Mouse (Mus musculus) lung, embryonic 14.5 days (tissue): ENCODE results near the gene Gins2. TPM values are rescaled to one million over a fixed set of nuclear protein-coding genes. Genes with fewer than 3 reads are reported as not detected.

Experiments
- ATAC-seq: fragments of 200-750 bp; cut with Nextera tagmentation; 2 replicates; pipeline ENCODE4 v1.8.0; 2017; ENCODE audit warnings: mild to moderate bottlenecking, moderate TSS enrichment, moderate library complexity; ENCODE audit not compliant: insufficient read depth
- DNase-seq: peaks from one replicate; pipeline ENCODE4 v3.0.0-alpha.2; 2015
- H3K27ac ChIP-seq: fragments of 300-500 bp; sonication (generic); 2 replicates; pipeline ENCODE4 v1.5.1; 2014; ENCODE audit warnings: low read depth, mild to moderate bottlenecking, moderate library complexity
- H3K27me3 ChIP-seq: fragments of 300-500 bp; sonication (generic); 2 replicates; pipeline ENCODE4 v1.6.1; 2014; ENCODE audit warnings: low read length, control low read depth; ENCODE audit not compliant: insufficient read depth
- H3K36me3 ChIP-seq: fragments of 300-500 bp; sonication (generic); 2 replicates; pipeline ENCODE4 v1.6.1; 2014; ENCODE audit warnings: control low read depth; ENCODE audit not compliant: insufficient read depth
- H3K4me1 ChIP-seq: fragments of 300-500 bp; sonication (generic); 2 replicates; pipeline ENCODE4 v1.6.1; 2014; ENCODE audit warnings: antibody characterized with exemption, control low read depth; ENCODE audit not compliant: insufficient read depth
- H3K4me2 ChIP-seq: fragments of 300-500 bp; sonication (generic); 2 replicates; pipeline ENCODE4 v1.6.1; 2014; ENCODE audit warnings: mild to moderate bottlenecking
- H3K4me3 ChIP-seq: fragments of 300-500 bp; sonication (generic); 2 replicates; pipeline ENCODE4 v1.5.1; 2014; ENCODE audit warnings: low read depth, low read length
- H3K9ac ChIP-seq: fragments of 300-500 bp; sonication (generic); 2 replicates; pipeline ENCODE4 v1.6.1; 2014
- H3K9me3 ChIP-seq: fragments of 300-500 bp; sonication (generic); 2 replicates; pipeline ENCODE4 v1.6.1; 2016; ENCODE audit warnings: low read depth, low read length, control low read depth
- CTCF ChIP-seq: IDR thresholded peaks from 2 replicates; pipeline ENCODE4 v1.5.1; 2016; ENCODE audit warnings: antibody characterized with exemption, low read depth
- WGBS: fragments of 180-500 bp; shearing (Covaris S2); extraction: QIAGEN DNeasy Blood & Tissue Kit; methylation state at CpG from one replicate; pipeline ENCODE4 v1.1.7; 2014; 5-methylcytosine and 5-hydroxymethylcytosine counted together
- polyA plus RNA-seq: library from polyadenylated mRNA; unstranded; fragments of >200 nt; fragmentation: Nextera tagmentation; extraction: Ambion mirVana; gene quantifications from 2 replicates; pipeline ENCODE4 v1.2.1, GENCODE M21; 2014

The Gins2 gene
- polyA plus RNA-seq, 1 experiment from 2014 or later, result 139 TPM

DNA sequence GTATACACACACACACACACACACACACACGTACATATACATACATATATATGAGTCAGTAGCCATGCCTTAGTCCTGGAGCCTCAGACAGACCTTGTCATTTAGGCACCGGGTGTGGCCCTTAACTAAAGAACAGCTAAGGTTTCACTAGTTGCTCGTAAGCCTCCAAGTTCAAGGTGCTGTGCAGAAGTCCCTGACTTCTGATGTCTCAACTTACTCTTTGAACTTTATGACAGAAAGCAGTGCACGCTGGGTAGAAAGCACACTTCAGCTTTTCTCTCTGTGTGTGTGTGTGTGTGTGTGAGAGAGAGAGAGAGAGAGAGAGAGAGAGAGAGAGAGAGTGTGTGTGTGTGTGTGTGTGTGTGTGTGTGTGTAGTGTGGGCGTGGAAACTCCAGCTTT lies 44.9 kb downstream of the Gins2 start:
- 87% methylated on average over 5 of the region's 5 CpGs for WGBS
- H3K27me3 ChIP-seq, result no peaks in the 10 kb centered on the region
- no peak overlapping the region for H3K27ac ChIP-seq
- no peaks in the 10 kb centered on the region for H3K9me3 ChIP-seq
- no peak for DNase-seq
- H3K4me1 ChIP-seq, result peaks cover 35% of the 10 kb centered on the region
- no peak overlapping the region for H3K9ac ChIP-seq
- no peaks in the 10 kb centered on the region for H3K36me3 ChIP-seq
- no peak overlapping the region for H3K4me2 ChIP-seq
- TF ChIP-seq CTCF, result no peak
- ATAC-seq, result no peak
- no peak overlapping the region for H3K4me3 ChIP-seq

DNA sequence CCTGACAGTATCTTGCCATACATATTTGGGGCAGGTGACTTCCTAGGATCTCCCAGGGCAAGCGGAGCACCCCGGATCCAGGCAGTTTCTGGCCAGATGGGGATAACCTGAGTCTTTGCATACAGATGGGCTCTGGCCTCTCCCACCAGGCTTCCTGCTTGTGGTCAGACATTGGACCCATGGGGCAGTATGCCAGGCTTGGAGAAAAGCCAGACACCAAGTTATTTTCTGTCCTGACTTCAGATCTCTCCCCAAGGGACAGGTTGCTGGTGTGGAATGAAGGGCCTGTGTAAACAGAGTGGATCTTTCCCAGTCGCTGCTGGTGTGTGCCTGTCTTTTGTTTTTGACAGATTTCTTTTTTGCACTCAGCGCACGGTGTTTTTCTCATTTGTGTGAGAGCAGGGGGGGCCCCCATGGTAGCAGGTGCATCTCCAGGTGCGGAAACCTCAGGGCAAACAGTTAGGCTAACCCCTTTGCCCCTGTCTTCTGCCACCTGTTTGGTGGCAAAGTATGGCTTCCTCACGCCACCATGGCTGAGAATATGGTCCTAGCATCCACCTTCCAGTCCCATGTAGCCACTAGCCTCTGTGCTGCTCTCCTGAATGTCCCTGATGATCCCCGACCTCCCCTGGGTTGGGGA lies 45.6 kb downstream of the Gins2 start:
- ATAC-seq (no peak), DNase-seq (no peak)
- Histone ChIP-seq H3K9me3 (no peaks in the 10 kb centered on the region), H3K4me3 (no peak overlapping the region), H3K9ac (no peak overlapping the region), H3K4me2 (no peak overlapping the region), H3K27ac (no peak overlapping the region; the same call in 1 of the 2 replicates), H3K36me3 (no peaks in the 10 kb centered on the region), H3K4me1 (peaks cover 37% of the 10 kb centered on the region), H3K27me3 (no peaks in the 10 kb centered on the region)
- no peak for TF ChIP-seq CTCF
- 58% methylated on average over 8 of the region's 8 CpGs for WGBS

DNA sequence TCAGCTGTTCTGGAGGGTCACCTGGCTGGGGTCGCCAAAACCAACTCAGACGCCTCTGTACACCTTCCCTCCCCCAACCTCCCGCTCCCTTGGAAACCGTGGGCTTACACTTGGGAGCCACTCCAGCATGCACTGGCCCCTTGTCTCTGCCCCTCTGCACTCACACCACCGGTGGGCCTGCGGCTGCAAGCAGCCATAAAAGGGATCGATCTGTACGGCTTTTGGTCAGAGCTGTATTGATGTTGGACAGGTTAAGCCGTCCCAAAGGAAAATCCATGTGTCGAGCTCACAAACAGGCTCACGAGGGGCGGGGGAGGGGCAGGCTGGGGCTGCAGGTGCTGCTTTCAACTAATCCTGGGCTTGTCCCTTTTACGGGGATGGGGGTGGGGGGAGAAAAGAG lies 46.1 kb downstream of the Gins2 start:
- no peak overlapping the region for H3K4me3 ChIP-seq
- H3K4me1 ChIP-seq, result peaks cover 35% of the 10 kb centered on the region
- no peaks in the 10 kb centered on the region for H3K36me3 ChIP-seq
- H3K27ac ChIP-seq, result no peak overlapping the region
- no peak for TF ChIP-seq CTCF
- WGBS, result 29% methylated on average over 13 of the region's 13 CpGs
- no peak for DNase-seq
- H3K9ac ChIP-seq, result no peak overlapping the region
- no peaks in the 10 kb centered on the region for H3K27me3 ChIP-seq
- no peaks in the 10 kb centered on the region for H3K9me3 ChIP-seq
- peak overlapping the region; percentile 23; the same call in 1 of the 2 replicates for H3K4me2 ChIP-seq
- no peak for ATAC-seq

DNA sequence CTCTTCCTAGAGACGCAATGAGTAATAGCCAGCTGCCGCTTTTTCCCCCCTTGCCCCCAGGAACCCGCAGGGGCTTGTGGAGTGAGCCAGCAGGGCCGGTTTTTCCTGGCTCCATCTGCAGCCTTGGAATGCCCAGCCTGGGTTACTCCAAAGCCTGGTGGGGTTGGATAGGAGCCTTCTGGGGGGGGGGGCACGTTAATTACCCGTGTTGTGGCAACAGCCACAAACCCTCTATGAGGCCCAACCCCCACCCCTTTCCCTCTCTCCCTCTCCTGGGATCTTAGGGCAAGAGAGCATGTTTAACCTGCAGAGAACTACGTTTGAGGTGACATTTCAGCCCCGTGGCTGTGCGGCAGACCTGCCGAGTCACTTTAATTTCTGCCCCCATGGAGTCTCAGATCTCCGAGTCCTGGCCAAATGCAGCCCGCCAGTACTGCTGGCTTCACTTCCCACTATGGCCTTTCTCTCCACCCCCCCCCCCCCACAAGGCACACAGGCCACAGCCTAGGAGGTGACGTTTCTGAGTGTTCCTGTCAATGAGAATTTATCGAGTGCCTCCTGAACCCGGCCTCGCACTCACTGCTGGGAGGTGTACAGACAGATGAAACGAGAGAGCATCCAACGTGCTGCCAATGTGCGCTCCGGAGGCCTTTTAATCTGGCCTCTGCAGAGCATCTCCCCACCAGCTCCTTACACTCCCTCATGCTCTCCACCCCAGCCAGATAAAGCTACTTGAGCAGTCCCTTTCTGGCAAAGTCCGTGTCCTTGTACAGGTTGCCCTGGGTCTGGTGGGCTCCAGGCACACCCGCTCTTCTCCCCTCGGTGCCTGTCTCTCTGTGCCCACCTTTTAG lies 49.1 kb downstream of the Gins2 start:
- Histone ChIP-seq H3K9ac (peak overlapping the region; percentile 71), H3K4me3 (peak overlapping the region; percentile 61), H3K27me3 (0 out of 2 replicates have a peak, but pooled peaks cover 2% of the 10 kb centered on the region), H3K9me3 (no peaks in the 10 kb centered on the region), H3K27ac (peak overlapping the region; percentile 95), H3K4me2 (peak overlapping the region; percentile 99), H3K36me3 (no peaks in the 10 kb centered on the region), H3K4me1 (peaks cover 39% of the 10 kb centered on the region)
- TF ChIP-seq CTCF, result no peak
- ATAC-seq, result no peak
- 28% methylated on average over 23 of the region's 23 CpGs for WGBS
- peak; percentile 44 for DNase-seq

DNA sequence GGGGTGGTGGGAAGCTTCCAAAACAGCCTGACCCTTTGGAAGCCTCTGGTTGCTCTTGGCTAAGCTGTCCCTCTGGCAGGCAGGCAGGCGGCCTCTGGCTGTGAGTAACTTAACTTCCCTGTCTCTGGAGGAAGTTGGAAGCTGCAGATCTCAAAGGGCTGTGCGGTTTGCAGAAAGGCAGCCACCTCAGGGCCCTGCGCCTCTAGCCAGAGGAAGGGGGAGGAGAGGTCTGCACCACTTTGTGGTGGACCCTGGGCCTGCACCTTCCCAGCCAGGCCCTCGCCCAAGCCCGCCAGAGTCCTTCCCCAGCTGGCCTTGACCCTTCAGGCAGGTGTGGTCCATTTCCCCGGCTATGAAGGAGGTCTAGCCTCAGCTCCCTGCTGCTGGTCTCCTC lies 49.7 kb downstream of the Gins2 start:
- H3K4me2 ChIP-seq, result peak overlapping the region; percentile 99
- 0 out of 2 replicates have a peak, but pooled peaks cover 2% of the 10 kb centered on the region for H3K27me3 ChIP-seq
- peaks cover 42% of the 10 kb centered on the region for H3K4me1 ChIP-seq
- no peak for TF ChIP-seq CTCF
- peak overlapping the region; percentile 95 for H3K27ac ChIP-seq
- H3K36me3 ChIP-seq, result no peaks in the 10 kb centered on the region
- H3K9me3 ChIP-seq, result no peaks in the 10 kb centered on the region
- H3K9ac ChIP-seq, result peak overlapping the region; percentile 71
- peak overlapping the region; percentile 61 for H3K4me3 ChIP-seq
- DNase-seq (no peak), ATAC-seq (no peak)
- 49% methylated on average over 6 of the region's 6 CpGs for WGBS

DNA sequence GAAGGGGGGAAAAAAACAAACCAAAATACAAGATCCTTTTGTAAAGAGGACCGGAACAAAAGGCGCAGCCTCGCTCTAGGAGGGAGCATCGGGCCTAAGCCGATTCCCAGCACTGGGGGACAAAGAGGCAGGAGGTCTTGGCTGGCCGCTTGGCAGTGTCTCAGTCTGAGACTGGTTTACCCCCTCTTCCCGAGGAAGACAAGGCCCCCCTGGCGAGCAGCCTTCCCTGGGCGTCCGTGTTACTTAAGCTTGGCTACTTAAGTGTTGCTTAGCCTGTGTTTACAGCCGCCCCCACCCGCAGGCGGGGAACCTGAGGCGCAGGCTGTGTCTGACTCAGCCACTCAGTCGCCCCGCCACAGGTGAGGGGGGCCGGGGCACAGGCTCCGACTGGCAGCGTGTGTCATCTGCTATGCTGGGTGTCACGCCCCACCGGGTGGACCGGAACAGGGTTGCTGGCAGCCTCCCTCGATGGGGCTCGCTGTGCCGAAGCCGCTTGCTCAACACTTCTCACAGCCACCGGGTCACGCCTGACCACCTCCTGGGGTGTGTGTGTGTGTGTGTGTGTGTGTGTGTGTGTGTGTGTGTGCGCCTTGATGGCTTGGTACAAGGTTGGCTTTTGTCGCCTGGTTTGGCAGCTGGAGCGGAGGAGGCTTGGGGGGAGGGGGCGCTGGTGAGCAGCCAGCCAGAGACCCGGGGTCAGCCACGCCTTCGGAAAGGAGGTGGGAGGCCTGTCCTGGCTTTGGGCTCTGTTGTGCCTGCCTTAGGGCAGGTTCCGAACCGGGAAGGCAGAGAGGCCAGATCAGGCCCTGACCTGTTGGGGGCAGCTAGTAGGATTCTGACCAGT lies 50.5 kb downstream of the Gins2 start:
- Histone ChIP-seq H3K9ac (peak overlapping the region; percentile 71), H3K36me3 (no peaks in the 10 kb centered on the region), H3K9me3 (no peaks in the 10 kb centered on the region), H3K4me1 (peaks cover 49% of the 10 kb centered on the region), H3K27ac (peak overlapping the region; percentile 95), H3K27me3 (0 out of 2 replicates have a peak, but pooled peaks cover 2% of the 10 kb centered on the region), H3K4me3 (peak overlapping the region; percentile 61), H3K4me2 (peak overlapping the region; percentile 99)
- ATAC-seq (no peak), DNase-seq (peak; percentile 70)
- TF ChIP-seq CTCF, result peak; percentile 41
- 4% methylated on average over 36 of the region's 37 CpGs for WGBS
